Mouse (Mus musculus): ENCODE data around the gene Apom. TPM values are rescaled to one million over a fixed set of nuclear protein-coding genes. Genes with fewer than 3 reads are reported as not detected.

The Apom gene
- total and polyA plus RNA-seq, 3 experiments: 0.15 to 0.79 TPM; not detected in 1

GRCm38 (mm10) chr17:35079778-35080177 is 52.1 kb downstream of the Apom start (continued):
- TF ChIP-seq MAZ (IDR thresholded peaks at IDR 0.05; ENCODE audit: low read depth, low read length): peak; percentile 76
- no peak for TF ChIP-seq USF2 (IDR thresholded peaks at IDR 0.05; ENCODE audit: borderline replicate concordance in 1 of 2, insufficient read depth in 1 of 2, low read depth in 1 of 2, low read length in 2 of 2)
- peak; percentile 86 for TF ChIP-seq RCOR1 (IDR thresholded peaks at IDR 0.05; ENCODE audit: low read depth, low read length)
- TF ChIP-seq HCFC1 (IDR thresholded peaks at IDR 0.05; ENCODE audit: low read depth, low read length): peak; percentile 57
- TF ChIP-seq MXI1 (IDR thresholded peaks at IDR 0.05; ENCODE audit: low read depth, low read length): peak; percentile 65
- peak; percentile 74 for TF ChIP-seq ELF1 (IDR thresholded peaks at IDR 0.05; ENCODE audit: low read depth, low read length)
- peak; percentile 96 for TF ChIP-seq SIN3A (IDR thresholded peaks at IDR 0.05; ENCODE audit: low read length)

Other genes starting within 250 kb of the Apom start
Only the 30 nearest of the 41 such genes appear.
- 50.6 and 57.9 TPM in 2 replicates for gene Lsm2, start 150.2 kb downstream of the Apom start, total RNA-seq (2012; rRNA removed)
- 100 to 1,000 TPM in 1 of 2 experiments, not detected in 1; 180 TPM for gene Lsm2, start 150.2 kb downstream of the Apom start, polyA plus RNA-seq (2012; ENCODE audit: insufficient read depth in 1 of 2, insufficient read length in 2 of 2, low read depth in 1 of 2, low replicate concordance in 2 of 2, missing spikeins in 1 of 2)
- 149 and 158 TPM in 2 replicates for gene Vars, start 131.1 kb downstream of the Apom start, total RNA-seq (2012; rRNA removed)
- 100 to 1,000 TPM in 1 of 2 experiments, not detected in 1; 251 TPM for gene Vars, start 131.1 kb downstream of the Apom start, polyA plus RNA-seq (2012; ENCODE audit: insufficient read depth in 1 of 2, insufficient read length in 2 of 2, low read depth in 1 of 2, low replicate concordance in 2 of 2, missing spikeins in 1 of 2)
- 9.7 and 10.4 TPM in 2 replicates for gene Vwa7, start 115.5 kb downstream of the Apom start, total RNA-seq (2012; rRNA removed)
- 1 to 10 TPM in 1 of 2 experiments, not detected in 1; 9.8 TPM for gene Vwa7, start 115.5 kb downstream of the Apom start, polyA plus RNA-seq (2012; ENCODE audit: insufficient read depth in 1 of 2, insufficient read length in 2 of 2, low read depth in 1 of 2, low replicate concordance in 2 of 2, missing spikeins in 1 of 2)
- 161 and 164 TPM in 2 replicates for gene Sapcd1, start 104.0 kb downstream of the Apom start, total RNA-seq (2012; rRNA removed)
- gene Sapcd1, start 104.0 kb downstream of the Apom start, polyA plus RNA-seq (2012; ENCODE audit: insufficient read depth in 1 of 2, insufficient read length in 2 of 2, low read depth in 1 of 2, low replicate concordance in 2 of 2, missing spikeins in 1 of 2): 100 to 1,000 TPM in 1 of 2 experiments, not detected in 1; 124 TPM
- 17.9 and 26.3 TPM in 2 replicates for gene Msh5, start 85.3 kb downstream of the Apom start, total RNA-seq (2012; rRNA removed)
- 10 to 100 TPM in 1 of 2 experiments, not detected in 1; 29.0 TPM for gene Msh5, start 85.3 kb downstream of the Apom start, polyA plus RNA-seq (2012; ENCODE audit: insufficient read depth in 1 of 2, insufficient read length in 2 of 2, low read depth in 1 of 2, low replicate concordance in 2 of 2, missing spikeins in 1 of 2)
- gene Clic1, start 82.1 kb downstream of the Apom start, total RNA-seq (2012; rRNA removed): 285 and 333 TPM in 2 replicates
- gene Clic1, start 82.1 kb downstream of the Apom start, polyA plus RNA-seq (2012; ENCODE audit: insufficient read depth in 1 of 2, insufficient read length in 2 of 2, low read depth in 1 of 2, low replicate concordance in 2 of 2, missing spikeins in 1 of 2): 100 to 1,000 TPM; 309 to 335 TPM
- 9.9 and 11.1 TPM in 2 replicates for gene Ddah2, start 73.0 kb downstream of the Apom start, total RNA-seq (2012; rRNA removed)
- 1 to 10 TPM in 1 of 2 experiments, not detected in 1; 8.6 TPM for gene Ddah2, start 73.0 kb downstream of the Apom start, polyA plus RNA-seq (2012; ENCODE audit: insufficient read depth in 1 of 2, insufficient read length in 2 of 2, low read depth in 1 of 2, low replicate concordance in 2 of 2, missing spikeins in 1 of 2)
- not detected in 2 replicates for gene Ly6g6c, start 66.7 kb downstream of the Apom start, total RNA-seq (2012; rRNA removed)
- gene Ly6g6c, start 66.7 kb downstream of the Apom start, polyA plus RNA-seq (2012; ENCODE audit: insufficient read depth in 1 of 2, insufficient read length in 2 of 2, low read depth in 1 of 2, low replicate concordance in 2 of 2, missing spikeins in 1 of 2): under 1 TPM in 1 of 2 experiments, not detected in 1; 0.24 TPM
- gene Mpig6b, start 65.9 kb downstream of the Apom start, total RNA-seq (2012; rRNA removed): not detected in 2 replicates
- not detected for gene Mpig6b, start 65.9 kb downstream of the Apom start, polyA plus RNA-seq (2012; ENCODE audit: insufficient read depth in 1 of 2, insufficient read length in 2 of 2, low read depth in 1 of 2, low replicate concordance in 2 of 2, missing spikeins in 1 of 2)
- 0.23 TPM in 1 of 2 replicates, not detected in the other for gene Ly6g6e, start 55.1 kb downstream of the Apom start, total RNA-seq (2012; rRNA removed)
- gene Ly6g6e, start 55.1 kb downstream of the Apom start, polyA plus RNA-seq (2012; ENCODE audit: insufficient read depth in 1 of 2, insufficient read length in 2 of 2, low read depth in 1 of 2, low replicate concordance in 2 of 2, missing spikeins in 1 of 2): not detected
- 2.1 and 5.5 TPM in 2 replicates for gene Ly6g6d, start 54.0 kb downstream of the Apom start, total RNA-seq (2012; rRNA removed)
- 1 to 10 TPM in 1 of 2 experiments, not detected in 1; 4.4 TPM for gene Ly6g6d, start 54.0 kb downstream of the Apom start, polyA plus RNA-seq (2012; ENCODE audit: insufficient read depth in 1 of 2, insufficient read length in 2 of 2, low read depth in 1 of 2, low replicate concordance in 2 of 2, missing spikeins in 1 of 2)
- 1.4 and 3.0 TPM in 2 replicates for gene Ly6g6f, start 46.4 kb downstream of the Apom start, total RNA-seq (2012; rRNA removed)
- gene Ly6g6f, start 46.4 kb downstream of the Apom start, polyA plus RNA-seq (2012; ENCODE audit: insufficient read depth in 1 of 2, insufficient read length in 2 of 2, low read depth in 1 of 2, low replicate concordance in 2 of 2, missing spikeins in 1 of 2): under 1 TPM in 1 of 2 experiments, not detected in 1; 0.88 TPM
- 86.9 and 126 TPM in 2 replicates for gene Abhd16a, start 42.8 kb downstream of the Apom start, total RNA-seq (2012; rRNA removed)
- 10 to 100 TPM in 1 of 2 experiments, not detected in 1; 96.1 TPM for gene Abhd16a, start 42.8 kb downstream of the Apom start, polyA plus RNA-seq (2012; ENCODE audit: insufficient read depth in 1 of 2, insufficient read length in 2 of 2, low read depth in 1 of 2, low replicate concordance in 2 of 2, missing spikeins in 1 of 2)
- gene Ly6g5c, start 23.8 kb downstream of the Apom start, total RNA-seq (2012; rRNA removed): not detected in 2 replicates
- gene Ly6g5c, start 23.8 kb downstream of the Apom start, polyA plus RNA-seq (2012; ENCODE audit: insufficient read depth in 1 of 2, insufficient read length in 2 of 2, low read depth in 1 of 2, low replicate concordance in 2 of 2, missing spikeins in 1 of 2): not detected
- gene Ly6g5b, start 16.6 kb downstream of the Apom start, total RNA-seq (2012; rRNA removed): 0.49 and 0.65 TPM in 2 replicates
- gene Ly6g5b, start 16.6 kb downstream of the Apom start, polyA plus RNA-seq (2012; ENCODE audit: insufficient read depth in 1 of 2, insufficient read length in 2 of 2, low read depth in 1 of 2, low replicate concordance in 2 of 2, missing spikeins in 1 of 2): 1 to 10 TPM in 1 of 2 experiments, not detected in 1; 1.4 TPM
- 44.7 and 44.9 TPM in 2 replicates for gene Gpank1, start 10.6 kb downstream of the Apom start, total RNA-seq (2012; rRNA removed)
- 10 to 100 TPM in 1 of 2 experiments, not detected in 1; 40.4 TPM for gene Gpank1, start 10.6 kb downstream of the Apom start, polyA plus RNA-seq (2012; ENCODE audit: insufficient read depth in 1 of 2, insufficient read length in 2 of 2, low read depth in 1 of 2, low replicate concordance in 2 of 2, missing spikeins in 1 of 2)
- gene Csnk2b, start 10.0 kb downstream of the Apom start, total RNA-seq (2012; rRNA removed): 193 and 222 TPM in 2 replicates
- 100 to 1,000 TPM in 1 of 2 experiments, not detected in 1; 607 TPM for gene Csnk2b, start 10.0 kb downstream of the Apom start, polyA plus RNA-seq (2012; ENCODE audit: insufficient read depth in 1 of 2, insufficient read length in 2 of 2, low read depth in 1 of 2, low replicate concordance in 2 of 2, missing spikeins in 1 of 2)
- gene D17H6S53E, start 5.7 kb downstream of the Apom start, total RNA-seq (2012; rRNA removed): 9.3 and 13.6 TPM in 2 replicates
- gene D17H6S53E, start 5.7 kb downstream of the Apom start, polyA plus RNA-seq (2012; ENCODE audit: insufficient read depth in 1 of 2, insufficient read length in 2 of 2, low read depth in 1 of 2, low replicate concordance in 2 of 2, missing spikeins in 1 of 2): 10 to 100 TPM in 1 of 2 experiments, not detected in 1; 11.6 TPM
- gene Bag6, start 3.1 kb upstream of the Apom start, total RNA-seq (2012; rRNA removed): 98.2 and 102 TPM in 2 replicates
- 100 to 1,000 TPM in 1 of 2 experiments, not detected in 1; 283 TPM for gene Bag6, start 3.1 kb upstream of the Apom start, polyA plus RNA-seq (2012; ENCODE audit: insufficient read depth in 1 of 2, insufficient read length in 2 of 2, low read depth in 1 of 2, low replicate concordance in 2 of 2, missing spikeins in 1 of 2)
- 87.6 and 102 TPM in 2 replicates for gene Prrc2a, start 32.8 kb upstream of the Apom start, total RNA-seq (2012; rRNA removed)
- gene Prrc2a, start 32.8 kb upstream of the Apom start, polyA plus RNA-seq (2012; ENCODE audit: insufficient read depth in 1 of 2, insufficient read length in 2 of 2, low read depth in 1 of 2, low replicate concordance in 2 of 2, missing spikeins in 1 of 2): 100 to 1,000 TPM in 1 of 2 experiments, 10 to 100 TPM in 1; 71.0 to 663 TPM
- 0.29 and 0.42 TPM in 2 replicates for gene Aif1, start 44.0 kb upstream of the Apom start, total RNA-seq (2012; rRNA removed)
- under 1 TPM in 1 of 2 experiments, not detected in 1; 0.45 TPM for gene Aif1, start 44.0 kb upstream of the Apom start, polyA plus RNA-seq (2012; ENCODE audit: insufficient read depth in 1 of 2, insufficient read length in 2 of 2, low read depth in 1 of 2, low replicate concordance in 2 of 2, missing spikeins in 1 of 2)
- 15.2 and 16.9 TPM in 2 replicates for gene Lst1, start 56.4 kb upstream of the Apom start, total RNA-seq (2012; rRNA removed)
- gene Lst1, start 56.4 kb upstream of the Apom start, polyA plus RNA-seq (2012; ENCODE audit: insufficient read depth in 1 of 2, insufficient read length in 2 of 2, low read depth in 1 of 2, low replicate concordance in 2 of 2, missing spikeins in 1 of 2): 10 to 100 TPM in 1 of 2 experiments, not detected in 1; 29.0 TPM
- 0.75 and 1.1 TPM in 2 replicates for gene Ltb, start 62.4 kb upstream of the Apom start, total RNA-seq (2012; rRNA removed)
- gene Ltb, start 62.4 kb upstream of the Apom start, polyA plus RNA-seq (2012; ENCODE audit: insufficient read depth in 1 of 2, insufficient read length in 2 of 2, low read depth in 1 of 2, low replicate concordance in 2 of 2, missing spikeins in 1 of 2): 1 to 10 TPM in 1 of 2 experiments, not detected in 1; 1.5 TPM
- 0.95 and 1.2 TPM in 2 replicates for gene Tnf, start 70.0 kb upstream of the Apom start, total RNA-seq (2012; rRNA removed)
- gene Tnf, start 70.0 kb upstream of the Apom start, polyA plus RNA-seq (2012; ENCODE audit: insufficient read depth in 1 of 2, insufficient read length in 2 of 2, low read depth in 1 of 2, low replicate concordance in 2 of 2, missing spikeins in 1 of 2): 1 to 10 TPM in 1 of 2 experiments, not detected in 1; 2.0 TPM
- gene Lta, start 73.3 kb upstream of the Apom start, total RNA-seq (2012; rRNA removed): not detected in 2 replicates
- gene Lta, start 73.3 kb upstream of the Apom start, polyA plus RNA-seq (2012; ENCODE audit: insufficient read depth in 1 of 2, insufficient read length in 2 of 2, low read depth in 1 of 2, low replicate concordance in 2 of 2, missing spikeins in 1 of 2): under 1 TPM in 1 of 2 experiments, not detected in 1; 0.24 TPM
- gene Gm16181, start 88.8 kb upstream of the Apom start, total RNA-seq (2012; rRNA removed): not detected in 2 replicates
- gene Gm16181, start 88.8 kb upstream of the Apom start, polyA plus RNA-seq (2012; ENCODE audit: insufficient read depth in 1 of 2, insufficient read length in 2 of 2, low read depth in 1 of 2, low replicate concordance in 2 of 2, missing spikeins in 1 of 2): under 1 TPM in 1 of 2 experiments, not detected in 1; 0.58 TPM
- 0.46 and 0.56 TPM in 2 replicates for gene Atp6v1g2, start 101.6 kb upstream of the Apom start, total RNA-seq (2012; rRNA removed)
- gene Atp6v1g2, start 101.6 kb upstream of the Apom start, polyA plus RNA-seq (2012; ENCODE audit: insufficient read depth in 1 of 2, insufficient read length in 2 of 2, low read depth in 1 of 2, low replicate concordance in 2 of 2, missing spikeins in 1 of 2): 1 to 10 TPM in 1 of 2 experiments, not detected in 1; 4.7 TPM
- 10.1 and 10.3 TPM in 2 replicates for gene Nfkbil1, start 103.7 kb upstream of the Apom start, total RNA-seq (2012; rRNA removed)
- gene Nfkbil1, start 103.7 kb upstream of the Apom start, polyA plus RNA-seq (2012; ENCODE audit: insufficient read depth in 1 of 2, insufficient read length in 2 of 2, low read depth in 1 of 2, low replicate concordance in 2 of 2, missing spikeins in 1 of 2): 10 to 100 TPM in 1 of 2 experiments, not detected in 1; 26.0 TPM
- gene Ddx39b, start 109.7 kb upstream of the Apom start, total RNA-seq (2012; rRNA removed): 206 and 270 TPM in 2 replicates
- 100 to 1,000 TPM; 581 to 787 TPM for gene Ddx39b, start 109.7 kb upstream of the Apom start, polyA plus RNA-seq (2012; ENCODE audit: insufficient read depth in 1 of 2, insufficient read length in 2 of 2, low read depth in 1 of 2, low replicate concordance in 2 of 2, missing spikeins in 1 of 2)
- 58.7 and 60.1 TPM in 2 replicates for gene H2-D1, start 130.7 kb upstream of the Apom start, total RNA-seq (2012; rRNA removed)
- gene H2-D1, start 130.7 kb upstream of the Apom start, polyA plus RNA-seq (2012; ENCODE audit: insufficient read depth in 1 of 2, insufficient read length in 2 of 2, low read depth in 1 of 2, low replicate concordance in 2 of 2, missing spikeins in 1 of 2): 10 to 100 TPM in 1 of 2 experiments, not detected in 1; 97.9 TPM